Mouse (Mus musculus) embryo, embryonic 10 days (tissue): ENCODE measurements at regions not wholly inside any gene's neighbourhood (a gene's known extent, or its start where the extent isn't known, plus 50 kb on each side); places are given as distances from the start of the nearest gene placed in this dataset.
A peak's percentile ranks its signal among the peaks of the same experiment; 100 is the strongest.

Experiments used
- DNase-seq: peaks from one replicate; pipeline ENCODE4 v3.0.0-alpha.2; 2015; ENCODE audit warnings: low spot score

DNA sequence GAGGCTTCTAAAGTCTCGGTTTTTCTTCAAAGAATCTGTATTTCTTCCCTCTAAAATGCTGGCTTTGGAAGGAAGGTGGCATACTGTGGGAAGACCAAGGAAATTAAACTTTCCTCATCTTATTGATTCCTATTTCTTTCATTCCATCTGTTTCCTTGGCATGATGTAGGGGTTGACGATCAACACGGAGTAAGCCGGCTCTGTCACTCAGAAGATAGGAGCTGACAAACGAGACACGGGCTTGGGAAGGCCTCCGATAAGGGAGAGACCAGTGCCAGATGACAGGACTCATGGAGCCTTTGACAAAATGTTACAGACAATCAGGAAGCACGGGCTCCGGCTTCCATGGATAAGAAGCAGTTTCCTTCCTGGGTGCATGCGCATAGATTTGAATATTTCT, 101.4 kb upstream of the Hsfy2 start:
- DNase-seq: no peak

DNA sequence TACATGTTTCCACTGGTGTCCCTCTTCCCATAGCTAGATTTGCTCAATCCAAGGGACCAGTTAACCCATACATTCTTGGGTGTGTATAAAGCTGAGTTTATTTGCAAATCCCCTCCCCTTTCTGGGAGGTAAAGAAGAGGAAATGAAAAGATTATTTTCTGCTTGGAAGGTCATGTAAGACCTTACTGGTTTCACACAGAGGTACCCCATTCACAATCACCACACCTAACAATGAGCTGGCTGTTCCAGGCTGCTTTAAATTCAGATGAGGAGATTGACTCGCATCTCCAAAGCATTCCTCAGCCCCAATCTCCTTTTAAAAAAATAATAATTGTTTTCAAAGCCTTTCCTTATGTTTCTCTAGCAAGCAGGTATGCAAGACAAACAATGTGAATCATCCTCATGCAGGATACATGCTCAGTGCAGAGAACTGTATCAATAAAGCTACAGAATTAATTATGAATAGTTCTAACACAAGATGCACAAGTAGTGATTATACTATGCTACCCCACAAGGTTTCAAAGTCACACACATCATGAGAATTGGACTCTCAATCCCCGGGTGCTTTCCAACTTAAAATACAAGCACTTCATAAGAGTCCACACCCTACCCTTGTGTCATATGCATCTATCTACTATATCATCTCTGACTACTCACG, 89.1 kb upstream of the Hsfy2 start:
- peak; percentile 18 for DNase-seq

GRCm38 (mm10) chr1:56723656-56724055, 86.4 kb upstream of the Hsfy2 start:
- no peak for DNase-seq

DNA sequence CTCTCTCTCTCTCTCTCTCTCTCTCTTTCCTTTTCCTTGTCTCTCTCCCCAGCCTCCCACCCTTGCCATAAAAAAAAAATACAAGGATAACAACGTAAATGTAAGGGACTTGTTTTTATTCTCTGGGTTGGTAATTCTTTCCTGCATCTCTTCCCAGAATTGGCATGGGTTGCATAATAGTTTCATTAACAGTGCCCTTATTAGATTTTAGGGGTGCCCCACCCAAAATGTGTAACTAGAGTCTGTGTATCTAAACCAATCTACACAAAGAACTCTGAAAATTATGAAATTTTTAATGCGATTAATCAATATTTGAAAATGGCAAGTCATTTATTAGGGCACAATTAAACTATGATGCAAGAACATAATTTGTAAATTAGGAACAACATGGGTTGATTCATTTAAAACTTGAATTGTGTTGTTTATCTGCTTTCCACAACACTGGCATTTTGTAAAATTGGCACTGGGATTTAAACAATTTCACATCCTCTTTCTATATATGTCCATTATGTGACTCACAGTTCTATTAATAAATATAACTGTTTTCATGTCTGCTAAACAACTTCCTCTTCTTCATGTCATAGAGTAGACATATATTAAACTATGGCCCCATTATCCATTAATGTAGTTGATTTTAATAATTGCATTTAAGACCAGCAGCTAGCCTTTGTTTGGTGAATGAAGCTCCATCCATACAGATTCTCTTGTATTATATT, 75.9 kb upstream of the Hsfy2 start:
- no peak for DNase-seq

DNA sequence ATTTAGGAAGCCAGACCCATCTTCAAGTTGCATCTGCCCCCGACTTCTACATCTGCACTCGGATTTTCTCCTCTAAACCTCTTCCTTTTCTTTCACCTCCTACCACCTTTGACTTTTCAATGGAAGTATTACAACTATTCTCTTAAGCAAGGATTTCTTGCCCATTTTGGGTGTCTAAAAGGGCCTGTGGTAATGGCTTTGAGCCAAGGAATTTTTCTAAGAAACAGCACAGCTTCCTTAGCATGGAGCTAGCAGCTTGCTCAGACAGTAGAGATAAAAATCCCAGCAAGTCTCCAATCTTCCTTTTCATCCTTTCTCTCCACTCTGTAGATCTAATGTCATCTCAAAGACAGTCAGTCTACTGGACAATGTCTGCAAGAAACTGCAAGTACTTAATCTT, 63.2 kb upstream of the Hsfy2 start:
- no peak for DNase-seq

DNA sequence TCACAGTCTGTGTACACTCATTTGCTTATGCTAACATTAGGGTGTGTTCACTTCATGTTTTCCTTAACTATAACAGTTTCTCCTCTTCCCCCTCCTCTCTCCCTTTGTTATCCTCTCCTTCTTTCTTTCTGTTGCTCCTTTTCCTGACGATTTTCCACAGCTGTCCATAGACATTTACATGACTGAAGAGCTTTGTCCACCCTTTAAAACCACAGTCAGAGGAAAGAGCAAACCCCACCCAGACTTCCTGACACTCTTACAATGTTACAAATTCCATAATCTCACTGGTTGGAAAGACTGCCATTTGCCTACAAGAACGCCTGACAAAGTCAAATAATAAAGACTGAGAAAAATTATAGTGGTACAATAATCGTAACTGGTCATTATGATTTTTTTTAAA, 60.3 kb upstream of the Hsfy2 start:
- DNase-seq: no peak
